Mouse (Mus musculus) forebrain, embryonic 11.5 days (tissue): Measurements from ENCODE around the gene Zcwpw1. TPM values are rescaled to one million over a fixed set of nuclear protein-coding genes. Genes with fewer than 3 reads are reported as not detected.

Experiments
- ATAC-seq: fragments of 200-750 bp; cut with Nextera tagmentation; replicated peaks from 2 replicates; pipeline ENCODE4 v1.8.0; 2017; ENCODE audit warnings: moderate TSS enrichment; ENCODE audit not compliant: low FRiP score
- DNase-seq: peaks from one replicate; pipeline ENCODE4 v3.0.0-alpha.2; 2017; ENCODE audit warnings: low spot score
- H3K27ac ChIP-seq: fragments of 300-500 bp; sonication (generic); 2 replicates; pipeline ENCODE4 v1.5.1; 2014; ENCODE audit warnings: low read depth, low read length
- H3K27me3 ChIP-seq: fragments of 300-500 bp; sonication (generic); 2 replicates; pipeline ENCODE4 v1.6.1; 2014; ENCODE audit warnings: mild to moderate bottlenecking, low read length, mixed read lengths; ENCODE audit not compliant: control insufficient read depth, insufficient read depth
- H3K36me3 ChIP-seq: fragments of 300-500 bp; sonication (generic); 2 replicates; pipeline ENCODE4 v1.6.1; 2014; ENCODE audit warnings: mild to moderate bottlenecking, low read length, moderate library complexity, mixed read lengths; ENCODE audit not compliant: control insufficient read depth, insufficient read depth
- H3K4me1 ChIP-seq: fragments of 300-500 bp; sonication (generic); replicated peaks from 2 replicates; pipeline ENCODE4 v1.6.1; 2014; ENCODE audit warnings: low read length, mixed read lengths; ENCODE audit not compliant: control insufficient read depth, insufficient read depth
- H3K4me2 ChIP-seq: fragments of 300-500 bp; sonication (generic); 2 replicates; pipeline ENCODE4 v1.6.1; 2014; ENCODE audit warnings: low read depth, mild to moderate bottlenecking, low read length, moderate library complexity, mixed read lengths; ENCODE audit not compliant: severe bottlenecking
- H3K4me3 ChIP-seq: fragments of 300-500 bp; sonication (generic); 2 replicates; pipeline ENCODE4 v1.5.1; 2014; ENCODE audit warnings: low read depth, low read length
- H3K9ac ChIP-seq: fragments of 300-500 bp; sonication (generic); 2 replicates; pipeline ENCODE4 v1.6.1; 2014; ENCODE audit warnings: low read length
- H3K9me3 ChIP-seq: fragments of 300-500 bp; sonication (generic); 2 replicates; pipeline ENCODE4 v1.6.1; 2016; ENCODE audit warnings: low read length, mixed read lengths; ENCODE audit not compliant: control insufficient read depth
- WGBS: fragments of 180-500 bp; shearing (Covaris S2); extraction: QIAGEN DNeasy Blood & Tissue Kit; methylation state at CpG from one replicate; pipeline ENCODE4 v1.1.7; 2014; 5-methylcytosine and 5-hydroxymethylcytosine counted together
- polyA plus RNA-seq: library from polyadenylated mRNA; unstranded; fragments of >200 nt; fragmentation: Nextera tagmentation; extraction: Ambion mirVana; gene quantifications from 2 replicates; pipeline ENCODE4 v1.2.1, GENCODE M21; 2014

Zcwpw1 gene
- polyA plus RNA-seq, 1 experiment from 2014 or later = 21.2 TPM

GRCm38 (mm10) chr5:137785164-137786031 lies 2.2 kb upstream of the Zcwpw1 start:
- H3K9me3 ChIP-seq = no peaks in the 10 kb centered on the region

GRCm38 (mm10) chr5:137786109-137786942 lies 1.3 kb upstream of the Zcwpw1 start:
- DNase-seq (peak; percentile 100), ATAC-seq (peak; percentile 88)
- H3K4me1 ChIP-seq = peaks cover 26% of the 10 kb centered on the region
- H3K9me3 ChIP-seq = no peaks in the 10 kb centered on the region
- under 1% methylated on average over 76 of the region's 79 CpGs for WGBS
- H3K27ac ChIP-seq = peak overlapping the region; percentile 99
- H3K27me3 ChIP-seq = no peaks in the 10 kb centered on the region; the same call in 1 of the 2 replicates
- peak overlapping the region; percentile 92 for H3K9ac ChIP-seq
- H3K4me2 ChIP-seq = peak overlapping the region; percentile 90
- peaks cover 16% of the 10 kb centered on the region for H3K36me3 ChIP-seq
- peak overlapping the region; percentile 85 for H3K4me3 ChIP-seq

More at GRCm38 (mm10) chr5:137785164-137786031, 2.2 kb upstream of the Zcwpw1 start:
- Histone ChIP-seq H3K4me3 (peak overlapping the region; percentile 85), H3K4me1 (peaks cover 26% of the 10 kb centered on the region), H3K4me2 (peak overlapping the region; percentile 90), H3K9ac (peak overlapping the region; percentile 92), H3K27ac (peak overlapping the region; percentile 99), H3K36me3 (peaks cover 19% of the 10 kb centered on the region), H3K27me3 (no peaks in the 10 kb centered on the region; the same call in 1 of the 2 replicates)
- 7% methylated on average over 56 of the region's 62 CpGs for WGBS
- DNase-seq (peak; percentile 80), ATAC-seq (peak; percentile 5)

- peaks cover 2% of the 10 kb centered on the region; the same call in 1 of the 2 replicates for H3K36me3 ChIP-seq
- no peak overlapping the region for H3K9ac ChIP-seq
- no peaks in the 10 kb centered on the region; the same call in 1 of the 2 replicates for H3K27me3 ChIP-seq
- H3K4me3 ChIP-seq = no peak overlapping the region
- peak overlapping the region; percentile 90; the same call in 1 of the 2 replicates for H3K4me2 ChIP-seq
- no peak overlapping the region for H3K27ac ChIP-seq
- DNase-seq (peak; percentile 67), ATAC-seq (no peak)
- 74% methylated on average over 24 of the region's 24 CpGs for WGBS
- H3K9me3 ChIP-seq = no peaks in the 10 kb centered on the region
- peaks cover 21% of the 10 kb centered on the region for H3K4me1 ChIP-seq
These were observed 573 bp downstream of the Zcwpw1 start for GRCm38 (mm10) chr5:137788171-137788570.

- Histone ChIP-seq H3K27me3 (no peaks in the 10 kb centered on the region; the same call in 1 of the 2 replicates), H3K4me1 (peaks cover 13% of the 10 kb centered on the region), H3K36me3 (0 out of 2 replicates have a peak, but pooled peaks cover 2% of the 10 kb centered on the region), H3K4me2 (no peak overlapping the region), H3K4me3 (no peak overlapping the region), H3K9me3 (no peaks in the 10 kb centered on the region), H3K27ac (no peak overlapping the region), H3K9ac (no peak overlapping the region)
- ATAC-seq = no peak
- 91% methylated on average over 2 of the region's 2 CpGs for WGBS
- DNase-seq = no peak
These were observed 1.4 kb downstream of the Zcwpw1 start for GRCm38 (mm10) chr5:137788946-137789531.

GRCm38 (mm10) chr5:137791553-137791952 lies 4.0 kb downstream of the Zcwpw1 start:
- ATAC-seq = no peak

GRCm38 (mm10) chr5:137796606-137797005 lies 9.0 kb downstream of the Zcwpw1 start:
- DNase-seq = no peak
- Histone ChIP-seq H3K9ac (no peak overlapping the region), H3K27me3 (no peaks in the 10 kb centered on the region), H3K4me1 (no peaks in the 10 kb centered on the region), H3K27ac (no peak overlapping the region), H3K4me3 (no peak overlapping the region), H3K4me2 (no peak overlapping the region), H3K36me3 (no peaks in the 10 kb centered on the region), H3K9me3 (no peaks in the 10 kb centered on the region)
- WGBS = 84% methylated on average over 3 of the region's 3 CpGs
- no peak for ATAC-seq

More at GRCm38 (mm10) chr5:137791553-137791952, 4.0 kb downstream of the Zcwpw1 start:
- Histone ChIP-seq H3K27ac (no peak overlapping the region), H3K27me3 (no peaks in the 10 kb centered on the region; the same call in 1 of the 2 replicates), H3K4me1 (no peaks in the 10 kb centered on the region), H3K36me3 (no peaks in the 10 kb centered on the region), H3K9ac (no peak overlapping the region), H3K4me3 (no peak overlapping the region), H3K9me3 (no peaks in the 10 kb centered on the region), H3K4me2 (no peak overlapping the region)
- no peak for DNase-seq

- 89% methylated on average over 3 of the region's 3 CpGs for WGBS
These were observed 13.3 kb downstream of the Zcwpw1 start for GRCm38 (mm10) chr5:137800917-137801316.

GRCm38 (mm10) chr5:137806158-137806557 lies 18.6 kb downstream of the Zcwpw1 start:
- Histone ChIP-seq H3K4me2 (no peak overlapping the region), H3K9ac (no peak overlapping the region), H3K4me1 (no peaks in the 10 kb centered on the region), H3K4me3 (no peak overlapping the region), H3K27me3 (no peaks in the 10 kb centered on the region), H3K9me3 (no peaks in the 10 kb centered on the region), H3K27ac (no peak overlapping the region), H3K36me3 (no peaks in the 10 kb centered on the region)
- no peak for DNase-seq
- 85% methylated on average over 1 of the region's 1 CpGs for WGBS
- no peak for ATAC-seq

More at GRCm38 (mm10) chr5:137800917-137801316, 13.3 kb downstream of the Zcwpw1 start:
- H3K4me3 ChIP-seq = no peak overlapping the region
- DNase-seq = no peak
- no peak overlapping the region for H3K9ac ChIP-seq
- no peak overlapping the region for H3K4me2 ChIP-seq
- no peaks in the 10 kb centered on the region for H3K9me3 ChIP-seq
- no peak for ATAC-seq
- H3K4me1 ChIP-seq = no peaks in the 10 kb centered on the region
- H3K36me3 ChIP-seq = no peaks in the 10 kb centered on the region
- H3K27ac ChIP-seq = no peak overlapping the region
- H3K27me3 ChIP-seq = no peaks in the 10 kb centered on the region
